Mouse (Mus musculus) Patski (cell line): ENCODE measurements at regions not wholly inside any gene's neighbourhood (a gene's known extent, or its start where the extent isn't known, plus 50 kb on each side); places are given as distances from the start of the nearest gene placed in this dataset.

Experiments
- ATAC-seq: fragments of 100-300 bp; one replicate; pipeline ENCODE4 v1.8.0; 2021
- CTCF ChIA-PET: fragments of 350-600 bp; sonication (Branson Sonifier 250); formaldehyde crosslinking; loops from one replicate; lab custom pipeline; 2022; ENCODE audit warnings: inconsistent platforms; lab: Charles Lee
- POLR2A ChIA-PET: fragments of 350-600 bp; sonication (Branson Sonifier 250); formaldehyde crosslinking; loops from one replicate; lab custom pipeline; 2022; ENCODE audit warnings: antibody characterized with exemption, inconsistent platforms; lab: Charles Lee
- DNase-seq: peaks from one replicate; pipeline ENCODE4 v3.0.0-alpha.2; 2011; ENCODE audit warnings: low read depth, low spot score
- H3K27me3 ChIP-seq: fragments of 371-371 bp; one replicate; pipeline ENCODE4 v1.5.1; 2021
- CTCF ChIP-seq: fragments of 100-300 bp; IDR thresholded peaks from one replicate; pipeline ENCODE4 v1.5.1; 2021
- in situ Hi-C: fragments of 300-500 bp; cut with MboI; formaldehyde crosslinking; loops from 3 replicates; pipeline ENCODE4 v1.11.1; 2018; ENCODE audit warnings: low pct_unique_long_range_greater_than_20kb, mixed read lengths

DNA sequence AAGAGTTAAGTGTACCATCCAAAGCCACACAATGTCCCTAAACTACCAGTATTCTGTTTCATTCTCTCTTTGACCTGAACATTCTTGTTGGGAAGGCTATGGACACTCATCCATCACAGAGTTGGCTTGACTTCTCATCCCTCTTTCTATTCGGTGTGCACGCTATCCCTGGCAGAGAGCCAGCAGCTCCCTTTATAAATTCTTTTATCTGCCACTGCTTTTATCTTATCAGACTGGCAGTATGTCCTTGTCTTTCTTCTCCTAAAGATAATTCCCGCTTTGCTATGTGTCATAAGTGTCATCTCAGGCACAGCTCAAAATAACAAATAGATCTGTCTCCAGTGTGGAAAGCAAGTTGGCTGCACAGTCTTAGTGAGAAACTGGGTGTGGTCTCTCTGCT lies 106.6 kb upstream of the Lipc start:
- ChIA-PET POLR2A (interaction anchor here (0.9 to 1.2 kb wide), 2 partner anchors 13 to 20 kb away, joined by 3 read pairs; no protein-coding TSS in a partner anchor), CTCF (interaction anchor here (1.6 kb wide), 1 partner anchor 15 kb away, joined by 3 read pairs; no protein-coding TSS in a partner anchor)
- H3K27me3 ChIP-seq = no peaks in the 10 kb centered on the region
- no peak for DNase-seq
- in situ Hi-C loops = no loop called here
- no peak for TF ChIP-seq CTCF
- ATAC-seq = no peak

- DNase-seq = no peak
- no peaks in the 10 kb centered on the region for H3K27me3 ChIP-seq
- ATAC-seq = no peak
- ChIA-PET POLR2A (no interaction called here), CTCF (interaction anchor here (1.0 to 1.6 kb wide), 2 partner anchors 12 to 19 kb away, joined by 3 to 4 read pairs; no protein-coding TSS in a partner anchor)
- TF ChIP-seq CTCF = no peak
- in situ Hi-C loops = no loop called here
These were observed 104.8 kb upstream of the Lipc start for GRCm38 (mm10) chr9:71056836-71057235.

GRCm38 (mm10) chr9:71043899-71044298 lies 91.9 kb upstream of the Lipc start:
- H3K27me3 ChIP-seq = no peaks in the 10 kb centered on the region
- ATAC-seq = no peak
- TF ChIP-seq CTCF = no peak
- in situ Hi-C loops = no loop called here
- CTCF ChIA-PET = interaction anchor here (0.8 kb wide), 1 partner anchor 15 kb away, joined by 3 read pairs; no protein-coding TSS in a partner anchor
- POLR2A ChIA-PET = no interaction called here
- no peak for DNase-seq

GRCm38 (mm10) chr9:71035286-71035685 lies 83.3 kb upstream of the Lipc start:
- CTCF ChIA-PET = interaction anchor here (1.1 kb wide), 1 partner anchor 19 kb away, joined by 3 read pairs; no protein-coding TSS in a partner anchor
- in situ Hi-C loops = no loop called here

GRCm38 (mm10) chr9:71032156-71032555 lies 80.1 kb upstream of the Lipc start:
- DNase-seq = no peak
- ATAC-seq = no peak
- in situ Hi-C loops = no loop called here
- POLR2A ChIA-PET = no interaction called here
- no peaks in the 10 kb centered on the region for H3K27me3 ChIP-seq
- CTCF ChIA-PET = interaction anchor here (0.6 kb wide), 1 partner anchor 58 kb away, joined by 3 read pairs; no protein-coding TSS in a partner anchor
- TF ChIP-seq CTCF = no peak

More at GRCm38 (mm10) chr9:71035286-71035685, 83.3 kb upstream of the Lipc start:
- DNase-seq = no peak
- TF ChIP-seq CTCF = no peak
- ATAC-seq = no peak
- H3K27me3 ChIP-seq = no peaks in the 10 kb centered on the region
- POLR2A ChIA-PET = no interaction called here

GRCm38 (mm10) chr9:71030203-71030921 lies 78.3 kb upstream of the Lipc start:
- POLR2A ChIA-PET = no interaction called here
- DNase-seq (no peak), ATAC-seq (no peak)
- CTCF ChIA-PET = no interaction called here
- in situ Hi-C loops = no loop called here
- no peaks in the 10 kb centered on the region for H3K27me3 ChIP-seq
- no peak for TF ChIP-seq CTCF

DNA sequence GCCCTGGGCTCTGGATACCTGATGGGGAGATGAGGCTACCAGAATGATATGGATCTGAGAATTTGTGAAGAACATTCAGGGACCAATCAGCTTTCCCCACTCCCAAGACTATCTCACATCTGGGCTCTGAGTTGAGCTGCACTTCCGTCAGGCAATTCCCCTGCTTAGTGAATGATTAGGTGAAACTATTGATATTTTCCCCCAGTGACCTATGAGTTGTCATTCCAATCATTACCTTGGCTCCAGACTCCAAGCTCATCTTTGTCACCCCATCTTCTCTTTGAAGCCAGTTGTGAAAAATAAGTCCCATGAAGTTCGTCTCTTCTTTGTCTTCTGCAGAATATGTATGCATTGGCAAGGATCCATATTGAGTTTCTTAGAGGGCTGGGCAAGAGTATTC lies 76.1 kb upstream of the Lipc start:
- ChIA-PET POLR2A (no interaction called here), CTCF (no interaction called here)
- TF ChIP-seq CTCF = no peak
- in situ Hi-C loops = no loop called here
- no peak for DNase-seq
- no peaks in the 10 kb centered on the region for H3K27me3 ChIP-seq
- ATAC-seq = no peak

DNA sequence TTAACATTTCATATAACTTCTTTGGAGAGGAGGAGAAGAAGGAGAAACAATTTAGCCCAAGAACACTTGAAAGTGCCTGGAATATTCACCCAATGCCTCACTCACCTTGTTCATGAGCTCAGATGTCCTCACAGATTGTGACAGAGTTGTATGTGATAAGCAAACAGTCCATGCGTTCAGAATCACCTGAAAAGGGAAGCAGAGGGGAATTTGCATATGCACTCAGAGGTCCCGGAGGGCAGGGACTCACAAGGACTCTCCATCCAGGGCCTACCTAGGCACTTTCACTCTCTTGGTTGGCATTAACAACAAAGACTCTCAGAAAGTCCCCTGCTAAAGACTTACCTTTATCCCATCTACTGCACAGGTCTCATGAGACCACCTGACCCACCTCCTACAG lies 75.6 kb upstream of the Lipc start:
- POLR2A ChIA-PET = no interaction called here
- in situ Hi-C loops = no loop called here
- TF ChIP-seq CTCF = no peak

GRCm38 (mm10) chr9:71025196-71025595 lies 73.2 kb upstream of the Lipc start:
- in situ Hi-C loops = no loop called here
- no peak for TF ChIP-seq CTCF
- POLR2A ChIA-PET = no interaction called here
- no peaks in the 10 kb centered on the region for H3K27me3 ChIP-seq
- no peak for DNase-seq
- CTCF ChIA-PET = no interaction called here
- ATAC-seq = no peak

More for the DNA sequence above, 75.6 kb upstream of the Lipc start:
- H3K27me3 ChIP-seq = no peaks in the 10 kb centered on the region
- CTCF ChIA-PET = no interaction called here
- DNase-seq (no peak), ATAC-seq (no peak)

DNA sequence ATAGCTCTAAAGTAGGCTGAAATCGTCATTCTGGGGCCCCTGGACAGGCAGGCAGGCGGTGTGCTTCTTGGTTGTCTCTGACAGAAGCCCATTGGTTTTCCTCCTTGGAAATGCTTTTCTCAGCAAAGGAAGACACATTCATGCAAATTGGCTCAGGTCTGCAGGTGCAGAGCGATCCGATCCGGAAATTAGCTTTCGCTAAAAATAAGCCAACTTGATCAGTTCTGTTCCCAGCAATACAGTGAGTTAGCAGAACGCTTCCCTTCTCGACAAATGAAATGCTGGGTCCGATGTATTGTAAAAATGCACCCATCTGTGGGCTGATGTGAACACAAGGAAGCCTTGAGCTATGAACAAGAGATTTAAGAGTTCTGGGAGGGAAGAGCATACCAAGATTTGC lies 66.2 kb upstream of the Lipc start:
- in situ Hi-C loops = no loop called here
- no peak for DNase-seq
- ChIA-PET CTCF (interaction anchor here (0.8 to 1.6 kb wide), 2 partner anchors 9 to 21 kb away, joined by 3 read pairs; no protein-coding TSS in a partner anchor), POLR2A (no interaction called here)
- H3K27me3 ChIP-seq = no peaks in the 10 kb centered on the region
- no peak for TF ChIP-seq CTCF
- no peak for ATAC-seq

GRCm38 (mm10) chr9:71017396-71018179 lies 65.6 kb upstream of the Lipc start:
- ChIA-PET POLR2A (no interaction called here), CTCF (interaction anchor here (0.8 kb wide), 1 partner anchor 21 kb away, joined by 3 read pairs; no protein-coding TSS in a partner anchor)
- no peak for TF ChIP-seq CTCF
- no peak for DNase-seq
- no peak for ATAC-seq
- H3K27me3 ChIP-seq = no peaks in the 10 kb centered on the region
- in situ Hi-C loops = no loop called here
